Mouse (Mus musculus): Measurements from ENCODE around the gene Patj.

GRCm38 (mm10) chr4:98465886-98466285 lies 70.3 kb downstream of the Patj start:
- TF ChIP-seq CTCF (IDR thresholded peaks at IDR 0.05; ENCODE audit: borderline replicate concordance, insufficient read depth, low read depth, low read length) (no peak), POLR2A (IDR thresholded peaks at IDR 0.05; ENCODE audit: borderline replicate concordance, insufficient read depth, low read length) (no peak)
